Mouse (Mus musculus): ENCODE measurements around the gene Gucy2f. TPM values are rescaled to one million over a fixed set of nuclear protein-coding genes. Genes with fewer than 3 reads are reported as not detected.
"Not testable (repeated sequence)": the region's sequence is repeated elsewhere in the genome, so short reads cannot be mapped to it uniquely, and the experiment has no call there.

Gucy2f gene
- polyA plus RNA-seq (2016; fragmentation: Nextera tagmentation; extraction: Ambion mirVana): not detected in 2 replicates

DNA sequence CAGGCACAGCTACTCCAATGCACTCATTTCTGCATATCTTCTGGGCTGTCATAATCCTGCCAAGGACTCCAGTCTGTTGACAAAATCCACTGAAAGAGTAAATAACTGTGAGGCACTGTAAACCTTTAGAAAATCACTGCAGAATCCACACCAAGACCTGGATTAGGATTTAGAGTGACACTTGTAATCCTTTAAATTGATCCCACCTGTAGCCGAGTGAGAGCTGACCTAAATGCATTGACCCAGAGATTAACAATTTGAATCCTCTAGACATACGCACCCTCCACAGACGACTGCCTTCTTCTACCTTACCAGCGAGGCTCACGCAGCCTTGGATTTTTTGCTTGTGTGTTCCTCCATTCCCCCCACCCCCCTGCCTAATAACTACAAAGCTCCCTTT lies at the start of gene Gucy2f:
Gene Gucy2f, minus strand, starts transcription at position 101 of the 400 bp plus-strand sequence.
- H3K9me3 ChIP-seq (replicated peaks): no peaks in the 10 kb centered on the region
- H3K27me3 ChIP-seq (ENCODE audit: low read depth, poor library complexity, severe bottlenecking): peaks cover 76% of the 10 kb centered on the region
- H3K27ac ChIP-seq: no peak within 1 kb of the TSS
- no peaks in the 10 kb centered on the region for H3K4me1 ChIP-seq
- H3K36me3 ChIP-seq: no peaks in the 10 kb centered on the region
- 27% methylated on average over 5 of the region's 5 CpGs for WGBS
- DNase-seq (ENCODE audit: low spot score): no peak
- H3K4me3 ChIP-seq: no peak within 1 kb of the TSS

DNA sequence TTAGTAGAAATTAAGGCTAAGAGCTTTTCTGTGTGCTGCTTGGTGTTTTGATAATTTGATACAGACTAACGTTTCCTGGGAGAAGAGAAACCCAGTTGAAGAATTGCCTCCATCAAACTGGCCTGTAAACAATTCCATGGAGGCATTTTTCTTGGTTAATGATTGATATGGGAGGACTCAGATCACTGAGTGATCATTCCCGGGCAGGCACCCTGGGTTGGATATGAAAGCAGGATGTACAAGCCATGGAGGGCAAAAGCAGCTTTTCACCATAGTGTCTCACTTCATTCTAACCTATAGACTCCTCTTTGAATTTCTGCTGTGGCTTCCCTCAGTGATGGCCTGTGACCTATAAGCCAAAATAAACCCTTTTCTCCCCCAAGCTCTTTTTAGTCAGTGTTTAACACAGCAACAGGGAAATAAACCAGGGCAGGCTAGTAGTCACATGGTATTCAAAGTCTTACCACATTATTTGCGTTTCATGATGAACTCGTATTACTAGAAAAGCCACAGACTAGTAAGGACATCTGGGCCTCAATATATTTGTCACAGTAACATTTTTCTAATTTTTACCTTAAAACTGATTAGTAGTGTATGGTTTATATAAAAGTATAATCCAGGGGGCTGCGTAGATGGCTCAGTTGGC lies 49.1 kb upstream of the Gucy2f start:
- peaks cover 88% of the 10 kb centered on the region for H3K27me3 ChIP-seq (ENCODE audit: low read depth, poor library complexity, severe bottlenecking)
- H3K27ac ChIP-seq: no peak overlapping the region
- H3K4me3 ChIP-seq: no peak overlapping the region
- H3K36me3 ChIP-seq: no peaks in the 10 kb centered on the region
- 84% methylated on average over 5 of the region's 5 CpGs for WGBS
- no peaks in the 10 kb centered on the region for H3K4me1 ChIP-seq
- no peak for DNase-seq (ENCODE audit: low spot score)
- H3K9me3 ChIP-seq (replicated peaks): no peaks in the 10 kb centered on the region

DNA sequence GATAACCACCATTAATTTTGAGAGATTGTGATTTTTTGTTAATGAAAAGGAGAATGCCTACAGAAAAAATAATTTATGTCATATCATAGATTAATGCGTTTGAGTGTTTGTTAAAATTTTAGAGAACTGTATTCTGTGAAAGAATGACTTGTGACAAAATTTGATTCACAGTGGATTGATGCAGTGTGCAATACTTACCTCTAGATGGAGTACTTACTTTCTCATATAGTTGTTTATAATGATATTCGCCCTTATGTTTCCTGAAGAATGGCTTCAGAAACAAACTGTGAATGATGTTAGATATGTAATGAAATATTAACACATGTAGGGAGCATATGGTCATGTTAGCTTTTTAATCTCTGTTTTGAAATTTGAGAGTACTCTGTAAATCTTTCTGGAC lies 40.4 kb upstream of the Gucy2f start:
- DNase-seq (ENCODE audit: low spot score): no peak
- 60% methylated on average over 2 of the region's 2 CpGs for WGBS
- H3K27me3 ChIP-seq (ENCODE audit: low read depth, poor library complexity, severe bottlenecking): peaks cover 34% of the 10 kb centered on the region; the same call in 1 of the 2 replicates
- no peaks in the 10 kb centered on the region for H3K9me3 ChIP-seq (replicated peaks)
- no peaks in the 10 kb centered on the region for H3K4me1 ChIP-seq
- no peak overlapping the region for H3K27ac ChIP-seq
- no peaks in the 10 kb centered on the region for H3K36me3 ChIP-seq
- H3K4me3 ChIP-seq: no peak overlapping the region

DNA sequence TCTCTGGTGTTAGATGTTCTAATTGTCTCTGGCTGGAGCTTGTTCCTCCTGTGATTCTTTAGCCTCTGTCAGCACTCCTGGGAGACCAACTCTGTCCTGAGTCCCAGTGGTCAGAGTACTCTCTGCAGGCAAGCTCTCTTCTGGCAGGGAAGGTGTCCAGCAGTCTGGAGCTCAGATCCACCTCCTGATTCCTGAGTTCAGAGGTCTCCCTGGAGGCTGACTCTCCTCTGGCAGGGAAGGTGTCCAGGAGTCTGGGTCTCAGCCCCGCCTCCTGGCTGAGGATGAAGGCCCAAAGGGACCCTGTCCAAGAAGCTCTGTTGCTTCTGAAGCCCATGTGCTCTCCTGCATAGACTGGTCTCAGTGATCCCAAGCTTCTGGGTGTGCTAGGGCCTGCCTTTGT lies 39.4 kb upstream of the Gucy2f start:
- 63% methylated on average over 1 of the region's 1 CpGs for WGBS
- not testable (repeated sequence) for H3K4me1 ChIP-seq; DNase-seq (ENCODE audit: low spot score); H3K9me3 ChIP-seq (replicated peaks); H3K36me3 ChIP-seq; H3K27ac ChIP-seq; H3K4me3 ChIP-seq
- peaks cover 29% of the 10 kb centered on the region; the same call in 1 of the 2 replicates for H3K27me3 ChIP-seq (ENCODE audit: low read depth, poor library complexity, severe bottlenecking)

DNA sequence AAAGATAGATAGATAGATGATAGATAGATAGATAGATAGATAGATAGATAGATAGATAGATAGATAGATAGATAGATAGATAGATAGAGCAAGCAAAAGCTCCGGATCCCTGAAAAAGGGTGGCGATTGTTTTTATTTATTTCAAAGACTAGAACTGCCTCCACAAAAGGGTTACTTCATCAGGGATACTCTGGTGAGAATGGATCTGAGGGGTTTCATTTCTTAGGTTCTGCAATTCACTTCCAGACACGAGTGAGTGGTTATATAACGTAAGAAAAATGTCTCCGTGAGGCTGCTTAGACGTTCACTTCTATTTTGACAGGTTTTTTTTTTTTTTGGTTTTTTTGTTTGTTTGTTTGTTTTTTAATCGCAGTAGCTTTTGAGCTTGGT lies 32.0 kb upstream of the Gucy2f start:
- no peak for DNase-seq (ENCODE audit: low spot score)
- Histone ChIP-seq H3K27ac (no peak overlapping the region), H3K36me3 (no peaks in the 10 kb centered on the region), H3K9me3 (replicated peaks) (no peaks in the 10 kb centered on the region), H3K4me3 (peak overlapping the region; percentile 56), H3K4me1 (no peaks in the 10 kb centered on the region), H3K27me3 (ENCODE audit: low read depth, poor library complexity, severe bottlenecking) (peaks cover 28% of the 10 kb centered on the region)
- 37% methylated on average over 7 of the region's 7 CpGs for WGBS

DNA sequence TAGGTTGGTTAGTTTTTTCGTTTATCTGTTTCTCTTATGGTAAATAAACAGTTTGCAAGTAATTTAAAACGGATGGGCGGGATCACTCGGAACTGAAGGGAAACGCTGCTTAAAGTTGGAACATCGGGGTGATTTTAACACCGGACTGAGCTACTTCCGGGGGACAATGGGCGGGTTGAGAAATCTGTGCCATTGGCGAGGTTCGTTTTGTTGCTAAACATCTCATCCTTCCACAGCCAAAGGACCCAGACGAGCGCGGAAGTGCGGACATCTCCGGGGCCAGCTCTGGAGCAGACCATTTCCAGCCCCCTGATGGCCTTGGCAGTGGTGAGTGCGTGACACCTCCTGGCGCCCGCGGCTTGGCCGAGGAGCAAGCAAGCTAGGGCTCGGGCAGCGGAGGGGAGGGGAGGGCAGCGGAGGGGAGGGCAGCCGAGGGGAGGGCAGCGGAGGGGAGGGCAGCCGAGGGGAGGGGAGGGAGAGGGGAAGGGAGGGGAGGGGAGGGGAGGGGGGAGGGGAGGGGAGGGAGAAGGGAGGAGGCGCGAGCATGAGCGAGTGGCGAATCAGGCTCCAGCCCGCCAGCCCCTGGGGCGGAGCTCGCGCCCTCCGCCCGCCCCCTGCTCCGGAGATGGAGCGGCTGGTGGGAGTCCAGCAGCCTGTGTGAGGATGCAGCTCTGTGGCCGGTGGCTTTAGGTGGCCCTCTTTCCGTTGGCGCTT lies 31.5 kb upstream of the Gucy2f start:
- Histone ChIP-seq H3K36me3 (no peaks in the 10 kb centered on the region), H3K27me3 (ENCODE audit: low read depth, poor library complexity, severe bottlenecking) (peaks cover 34% of the 10 kb centered on the region), H3K27ac (peak overlapping the region; percentile 85), H3K4me3 (peak overlapping the region; percentile 56), H3K4me1 (no peaks in the 10 kb centered on the region), H3K9me3 (replicated peaks) (no peaks in the 10 kb centered on the region)
- 14% methylated on average over 30 of the region's 42 CpGs for WGBS
- DNase-seq (ENCODE audit: low spot score): peak; percentile 65

DNA sequence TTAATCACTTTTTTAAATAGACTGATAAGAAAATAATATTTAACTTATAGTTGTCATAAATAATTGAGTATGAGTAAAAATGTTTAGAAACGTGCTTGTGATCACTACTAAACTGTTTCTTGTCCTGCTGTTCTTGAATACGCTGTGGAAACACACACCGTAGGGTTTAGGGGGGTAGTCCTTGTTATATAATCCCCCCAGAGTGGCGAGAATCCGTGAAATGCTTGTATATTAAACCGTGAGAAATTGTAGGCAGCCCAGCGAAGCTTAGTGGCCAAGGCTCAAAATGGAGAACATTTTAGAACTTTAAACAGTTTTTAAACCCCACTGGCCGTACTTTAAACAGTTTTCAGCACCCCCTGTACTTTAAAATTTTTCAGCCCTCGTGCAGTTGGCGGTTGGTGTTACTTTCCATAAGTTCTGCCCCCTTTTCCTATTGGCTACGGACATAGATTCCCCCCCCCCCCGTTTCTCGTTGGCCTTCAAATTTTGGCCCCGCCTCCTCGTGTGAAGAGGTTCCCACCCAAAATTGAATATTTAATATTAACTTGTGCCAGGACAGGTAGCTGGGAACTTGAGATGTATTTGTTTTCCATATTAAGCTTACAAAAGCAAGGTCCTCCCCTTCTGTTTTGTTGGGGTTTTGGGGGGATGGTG lies 30.8 kb upstream of the Gucy2f start:
- WGBS: 21% methylated on average over 15 of the region's 15 CpGs
- Histone ChIP-seq H3K4me3 (peak overlapping the region; percentile 56), H3K27ac (0 out of 2 replicates have a peak overlapping the region, but pooled peaks have one; percentile 85), H3K4me1 (no peaks in the 10 kb centered on the region), H3K36me3 (no peaks in the 10 kb centered on the region), H3K27me3 (ENCODE audit: low read depth, poor library complexity, severe bottlenecking) (peaks cover 37% of the 10 kb centered on the region), H3K9me3 (replicated peaks) (no peaks in the 10 kb centered on the region)
- peak; percentile 45 for DNase-seq (ENCODE audit: low spot score)

DNA sequence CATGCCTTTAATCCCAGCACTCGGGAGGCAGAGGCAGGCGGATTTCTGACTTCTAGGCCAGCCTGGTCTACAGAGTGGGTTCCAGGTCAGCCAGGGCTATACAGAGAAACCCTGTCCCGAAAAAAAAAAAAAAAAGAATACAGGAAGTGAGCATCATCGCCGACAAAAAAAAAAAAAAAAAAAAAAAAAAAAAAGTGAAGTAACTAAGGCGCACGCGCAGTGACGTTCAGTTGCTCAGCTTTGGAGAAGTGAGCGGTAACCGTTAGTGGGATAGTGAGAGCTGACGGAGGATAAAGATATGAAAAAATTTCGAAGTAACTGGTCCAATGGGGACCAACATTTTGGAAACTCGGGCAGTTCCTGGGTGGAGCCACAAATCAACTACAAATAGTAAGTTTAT lies 29.8 kb upstream of the Gucy2f start, which contains the start of gene Nxt2:
Gene Nxt2, plus strand, starts transcription at position 229 of the 400 bp plus-strand sequence.
- Histone ChIP-seq H3K9me3 (replicated peaks) (no peaks in the 10 kb centered on the region), H3K27ac (0 out of 2 replicates have a peak within 1 kb of the TSS, but pooled peaks have one; percentile 85), H3K4me3 (peak within 1 kb of the TSS; percentile 56), H3K4me1 (no peaks in the 10 kb centered on the region), H3K27me3 (ENCODE audit: low read depth, poor library complexity, severe bottlenecking) (peaks cover 43% of the 10 kb centered on the region), H3K36me3 (no peaks in the 10 kb centered on the region)
- DNase-seq (ENCODE audit: low spot score): no peak
- WGBS: 86% methylated on average over 14 of the region's 14 CpGs

DNA sequence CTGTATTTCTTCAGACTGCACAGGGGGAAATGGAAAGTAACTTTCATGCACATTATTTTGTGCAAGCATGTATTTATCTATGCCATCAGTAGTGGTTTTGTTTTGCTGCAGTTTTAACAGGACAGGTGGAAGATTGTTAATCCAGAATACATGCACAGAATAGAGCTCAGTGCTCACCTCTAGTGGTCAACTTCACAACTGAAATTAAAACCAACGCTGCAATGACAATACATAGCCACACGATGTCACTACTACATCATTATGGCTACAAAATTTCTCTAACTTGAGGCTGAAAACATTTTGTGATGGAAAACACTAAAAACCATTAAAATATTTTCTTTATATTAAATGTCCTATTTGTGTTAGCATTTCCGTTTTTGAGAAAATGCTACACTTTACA lies 3.6 kb upstream of the Gucy2f start:
- no peak for DNase-seq (ENCODE audit: low spot score)
- 8% methylated on average over 3 of the region's 3 CpGs for WGBS
- H3K4me1 ChIP-seq: no peaks in the 10 kb centered on the region
- no peaks in the 10 kb centered on the region for H3K36me3 ChIP-seq
- H3K9me3 ChIP-seq (replicated peaks): no peaks in the 10 kb centered on the region
- H3K4me3 ChIP-seq: no peak overlapping the region
- peaks cover 42% of the 10 kb centered on the region for H3K27me3 ChIP-seq (ENCODE audit: low read depth, poor library complexity, severe bottlenecking)
- H3K27ac ChIP-seq: no peak overlapping the region

DNA sequence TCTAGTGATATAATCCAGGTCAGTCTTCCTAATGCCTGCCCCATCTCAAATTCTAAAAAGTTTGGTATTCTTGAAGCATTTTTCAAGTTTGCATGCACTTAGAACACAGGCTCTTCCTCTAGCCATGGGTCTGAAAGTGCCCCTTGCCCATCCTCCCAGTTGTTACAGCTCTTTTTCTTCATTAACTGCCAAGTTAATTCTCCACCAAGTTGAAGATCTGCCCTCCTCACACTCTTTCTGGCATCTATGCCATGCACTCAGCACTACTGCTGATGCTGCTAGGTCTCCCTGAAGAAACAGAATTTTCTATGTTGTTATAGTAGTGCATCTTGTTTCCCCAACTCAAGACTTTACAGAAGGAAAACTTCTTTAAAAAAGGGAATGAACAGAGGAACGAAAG lies 1.2 kb downstream of the Gucy2f start:
- WGBS: 86% methylated on average over 1 of the region's 1 CpGs

DNA sequence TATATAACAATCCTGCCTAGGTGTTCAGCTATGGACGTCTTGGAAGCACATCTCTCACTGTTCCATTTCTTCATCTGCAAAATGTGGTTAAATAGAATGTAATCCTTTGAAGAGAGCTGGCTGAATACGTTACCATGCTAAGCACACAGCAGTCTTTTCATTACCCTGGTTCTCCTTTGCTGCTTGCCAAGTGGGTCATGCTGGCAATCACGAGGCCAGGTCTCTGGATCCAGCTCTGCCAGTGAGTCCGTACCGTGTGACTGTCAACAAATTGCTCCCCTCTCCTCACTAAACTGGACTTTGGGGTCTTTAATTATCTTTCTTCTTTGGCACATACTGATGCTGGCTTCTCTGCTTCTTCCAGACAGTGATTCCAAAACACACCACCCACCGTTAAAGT lies 2.3 kb downstream of the Gucy2f start:
- Histone ChIP-seq H3K27ac (no peak overlapping the region), H3K9me3 (replicated peaks) (no peaks in the 10 kb centered on the region), H3K4me3 (no peak overlapping the region), H3K36me3 (no peaks in the 10 kb centered on the region), H3K4me1 (no peaks in the 10 kb centered on the region), H3K27me3 (ENCODE audit: low read depth, poor library complexity, severe bottlenecking) (peaks cover 95% of the 10 kb centered on the region)
- 80% methylated on average over 6 of the region's 6 CpGs for WGBS
- no peak for DNase-seq (ENCODE audit: low spot score)

More for the DNA sequence above, 1.2 kb downstream of the Gucy2f start:
- H3K36me3 ChIP-seq: no peaks in the 10 kb centered on the region
- no peak for DNase-seq (ENCODE audit: low spot score)
- H3K9me3 ChIP-seq (replicated peaks): no peaks in the 10 kb centered on the region
- no peak overlapping the region for H3K27ac ChIP-seq
- H3K4me3 ChIP-seq: no peak overlapping the region
- peaks cover 85% of the 10 kb centered on the region for H3K27me3 ChIP-seq (ENCODE audit: low read depth, poor library complexity, severe bottlenecking)
- no peaks in the 10 kb centered on the region for H3K4me1 ChIP-seq

DNA sequence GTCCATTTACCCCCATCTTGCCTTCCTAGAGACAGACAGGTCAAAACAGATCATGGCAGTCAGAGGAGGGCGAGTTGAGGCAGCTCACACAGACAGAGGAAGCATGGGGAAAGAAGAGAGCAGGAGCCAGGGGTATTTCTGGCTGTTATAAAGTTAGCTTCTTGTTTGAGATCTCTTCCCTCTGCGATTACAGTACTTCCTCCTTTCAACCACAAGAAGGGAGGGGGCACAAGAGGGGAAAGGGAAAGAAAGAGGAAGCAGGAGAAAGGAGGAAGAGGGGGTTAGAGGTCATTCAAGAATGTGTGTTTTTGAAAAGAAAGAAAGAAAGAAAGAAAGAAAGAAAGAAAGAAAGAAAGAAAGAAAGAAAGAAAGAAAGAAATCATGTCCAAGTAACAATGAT lies 6.4 kb downstream of the Gucy2f start:
- 73% methylated on average over 2 of the region's 2 CpGs for WGBS
- no peak for DNase-seq (ENCODE audit: low spot score)
- no peak overlapping the region for H3K27ac ChIP-seq
- H3K36me3 ChIP-seq: no peaks in the 10 kb centered on the region
- H3K27me3 ChIP-seq (ENCODE audit: low read depth, poor library complexity, severe bottlenecking): peaks cover 90% of the 10 kb centered on the region
- no peaks in the 10 kb centered on the region for H3K4me1 ChIP-seq
- no peak overlapping the region for H3K4me3 ChIP-seq
- H3K9me3 ChIP-seq (replicated peaks): no peaks in the 10 kb centered on the region

Data from limb, embryonic 10.5 days (tissue).